Mouse (Mus musculus) lung, postnatal 0 days (tissue): ENCODE measurements around the gene Rhoc.

ENCODE experiments used
- CTCF ChIP-seq: IDR thresholded peaks from 2 replicates; pipeline ENCODE4 v1.5.1; 2016; ENCODE audit warnings: antibody characterized with exemption, mild to moderate bottlenecking
- EP300 ChIP-seq: IDR thresholded peaks from 2 replicates; pipeline ENCODE4 v1.6.1; 2016; ENCODE audit warnings: antibody characterized with exemption, mild to moderate bottlenecking, control low read depth

GRCm38 (mm10) chr3:104770918-104771317 is 17.3 kb upstream of the Rhoc start:
- TF ChIP-seq CTCF (no peak), EP300 (no peak)
